Mouse (Mus musculus) CD4-positive, CD25-positive, alpha-beta regulatory T cell, adult 2 months (primary cell): Measurements from ENCODE around the gene Ttc39d.
"Not testable (repeated sequence)": the region's sequence is repeated elsewhere in the genome, so short reads cannot be mapped to it uniquely, and the experiment has no call there.

Source experiments
- DNase-seq: peaks from one replicate; pipeline ENCODE4 v3.0.0-alpha.2; 2012; ENCODE audit warnings: low read depth, low spot score

Gene Ttc39d

GRCm38 (mm10) chr17:80193075-80193474, 14.2 kb upstream of the Ttc39d start:
- peak; percentile 70 for DNase-seq

- DNase-seq: no peak
Measured at GRCm38 (mm10) chr17:80199160-80199778, 8.0 kb upstream of the Ttc39d start.

GRCm38 (mm10) chr17:80205657-80206056, 1.6 kb upstream of the Ttc39d start:
- DNase-seq: peak; percentile 14

- DNase-seq: peak; percentile 67
Measured at GRCm38 (mm10) chr17:80206301-80206670, 974 bp upstream of the Ttc39d start.

GRCm38 (mm10) chr17:80213998-80214397, 6.7 kb downstream of the Ttc39d start:
- not testable (repeated sequence) for DNase-seq

GRCm38 (mm10) chr17:80220131-80220530, 12.9 kb downstream of the Ttc39d start:
- DNase-seq: no peak

- DNase-seq: peak; percentile 22
Measured at GRCm38 (mm10) chr17:80221202-80221601, 13.9 kb downstream of the Ttc39d start.

GRCm38 (mm10) chr17:80221890-80222628, 14.8 kb downstream of the Ttc39d start:
- peak; percentile 76 for DNase-seq

- DNase-seq: no peak
Measured at GRCm38 (mm10) chr17:80223829-80224228, 16.6 kb downstream of the Ttc39d start.

GRCm38 (mm10) chr17:80224326-80225116, 17.3 kb downstream of the Ttc39d start, which contains the start of gene Gemin6:
Gene Gemin6 (plus strand): TSS chr17:80224441.
- DNase-seq: peak; percentile 90

GRCm38 (mm10) chr17:80225142-80225541, 17.9 kb downstream of the Ttc39d start:
- peak; percentile 22 for DNase-seq

GRCm38 (mm10) chr17:80229396-80229795, 22.1 kb downstream of the Ttc39d start:
- DNase-seq: no peak

GRCm38 (mm10) chr17:80233844-80234243, 26.6 kb downstream of the Ttc39d start:
- no peak for DNase-seq

GRCm38 (mm10) chr17:80234376-80234775, 27.1 kb downstream of the Ttc39d start:
- DNase-seq: no peak

- DNase-seq: no peak
Measured at GRCm38 (mm10) chr17:80235477-80235876, 28.2 kb downstream of the Ttc39d start.

GRCm38 (mm10) chr17:80236805-80237204, 29.5 kb downstream of the Ttc39d start:
- DNase-seq: no peak

- no peak for DNase-seq
Measured at GRCm38 (mm10) chr17:80237475-80237874, 30.2 kb downstream of the Ttc39d start.

GRCm38 (mm10) chr17:80241594-80241993, 34.3 kb downstream of the Ttc39d start:
- no peak for DNase-seq

GRCm38 (mm10) chr17:80243116-80243515, 35.9 kb downstream of the Ttc39d start:
- no peak for DNase-seq

- DNase-seq: no peak
Measured at GRCm38 (mm10) chr17:80252757-80253525, 45.7 kb downstream of the Ttc39d start.

- DNase-seq: no peak
Measured at GRCm38 (mm10) chr17:80254421-80254820, 47.2 kb downstream of the Ttc39d start.

GRCm38 (mm10) chr17:80255208-80255607, 47.9 kb downstream of the Ttc39d start:
- no peak for DNase-seq
